Mouse (Mus musculus) liver, embryonic 16.5 days (tissue): Measurements from ENCODE around the gene Pgls. TPM values are rescaled to one million over a fixed set of nuclear protein-coding genes. Genes with fewer than 3 reads are reported as not detected.
A peak's percentile ranks its signal among the peaks of the same experiment; 100 is the strongest.

Experiments used
- ATAC-seq: fragments of 200-750 bp; cut with Nextera tagmentation; 2 replicates; pipeline ENCODE4 v1.8.0; 2017; ENCODE audit warnings: low read depth, mild to moderate bottlenecking, moderate number of reproducible peaks, moderate library complexity
- H3K27ac ChIP-seq: fragments of 300-500 bp; sonication (generic); 2 replicates; pipeline ENCODE4 v1.5.1; 2014; ENCODE audit warnings: mild to moderate bottlenecking, low read length
- H3K27me3 ChIP-seq: fragments of 300-500 bp; sonication (generic); 2 replicates; pipeline ENCODE4 v1.6.1; 2014; ENCODE audit warnings: low read depth, low read length, mixed read lengths; ENCODE audit not compliant: control insufficient read depth, insufficient read depth
- H3K36me3 ChIP-seq: fragments of 300-500 bp; sonication (generic); 2 replicates; pipeline ENCODE4 v1.6.1; 2014; ENCODE audit warnings: mild to moderate bottlenecking; ENCODE audit not compliant: control insufficient read depth, insufficient read depth
- H3K4me1 ChIP-seq: fragments of 300-500 bp; sonication (generic); 2 replicates; pipeline ENCODE4 v1.6.1; 2014; ENCODE audit warnings: low read depth, low read length, mixed read lengths; ENCODE audit not compliant: control insufficient read depth
- H3K4me2 ChIP-seq: fragments of 300-500 bp; sonication (generic); 2 replicates; pipeline ENCODE4 v1.6.1; 2014; ENCODE audit warnings: low read depth, low read length, mixed read lengths
- H3K4me3 ChIP-seq: fragments of 300-500 bp; sonication (generic); 2 replicates; pipeline ENCODE4 v1.5.1; 2014; ENCODE audit warnings: low read depth, mild to moderate bottlenecking, low read length
- H3K9ac ChIP-seq: fragments of 300-500 bp; sonication (generic); 2 replicates; pipeline ENCODE4 v1.6.1; 2014; ENCODE audit warnings: low read depth, low read length
- H3K9me3 ChIP-seq: fragments of 300-500 bp; sonication (generic); replicated peaks from 2 replicates; pipeline ENCODE4 v1.6.1; 2016; ENCODE audit warnings: low read length; ENCODE audit not compliant: control insufficient read depth
- WGBS: fragments of 180-500 bp; shearing (Covaris S2); extraction: QIAGEN DNeasy Blood & Tissue Kit; methylation state at CpG from one replicate; pipeline ENCODE4 v1.1.7; 2014; ENCODE audit not compliant: insufficient replicate concordance; 5-methylcytosine and 5-hydroxymethylcytosine counted together
- polyA plus RNA-seq: library from polyadenylated mRNA; unstranded; fragments of >200 nt; fragmentation: Nextera tagmentation; extraction: Ambion mirVana; gene quantifications from 2 replicates; pipeline ENCODE4 v1.2.1, GENCODE M21; 2015

Gene Pgls
- polyA plus RNA-seq, 1 experiment from 2014 or later, result 93.9 TPM

DNA sequence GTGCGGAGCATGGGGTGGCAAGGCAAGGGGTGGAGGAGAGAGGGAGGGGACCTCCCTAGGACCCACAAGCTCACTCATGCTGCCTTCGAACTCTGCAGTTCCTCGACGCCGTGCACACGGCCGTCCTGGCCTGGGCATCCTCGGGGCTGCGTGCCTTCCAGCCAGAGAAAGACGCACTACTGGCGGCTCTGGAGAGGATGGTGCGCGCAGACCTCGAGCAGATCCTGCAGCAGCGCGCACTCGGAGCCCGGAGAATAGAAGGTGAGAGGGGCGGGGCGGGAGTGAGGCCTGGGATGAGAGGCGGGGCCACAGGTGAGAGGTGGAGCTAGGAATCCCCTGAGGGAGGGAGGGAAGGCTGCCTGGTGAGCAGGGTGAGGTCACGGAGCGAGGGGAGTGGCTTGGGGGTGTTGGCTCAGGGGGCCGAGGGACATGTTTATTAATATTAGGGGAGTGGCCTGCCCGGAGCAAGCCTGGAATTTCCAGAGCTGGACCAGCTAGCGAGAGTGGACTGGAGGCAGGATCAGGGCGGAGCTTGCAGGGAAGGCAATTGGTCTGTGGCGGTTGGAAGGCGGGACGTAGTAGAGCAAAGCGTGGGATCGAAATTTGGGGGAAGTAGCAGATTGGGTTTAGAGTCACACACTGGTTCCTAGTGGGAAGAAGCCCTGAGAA lies 10.8 kb downstream of the Pgls start:
- WGBS, result 9% methylated on average over 32 of the region's 32 CpGs
- peak; percentile 81 for ATAC-seq
- H3K27me3 ChIP-seq, result peaks cover 23% of the 10 kb centered on the region
- H3K9ac ChIP-seq, result no peak overlapping the region
- H3K4me3 ChIP-seq, result peak overlapping the region; percentile 16; the same call in 1 of the 2 replicates
- peaks cover 8% of the 10 kb centered on the region for H3K4me1 ChIP-seq
- no peaks in the 10 kb centered on the region for H3K36me3 ChIP-seq
- no peaks in the 10 kb centered on the region for H3K9me3 ChIP-seq
- peak overlapping the region; percentile 35 for H3K4me2 ChIP-seq
- no peak overlapping the region for H3K27ac ChIP-seq

DNA sequence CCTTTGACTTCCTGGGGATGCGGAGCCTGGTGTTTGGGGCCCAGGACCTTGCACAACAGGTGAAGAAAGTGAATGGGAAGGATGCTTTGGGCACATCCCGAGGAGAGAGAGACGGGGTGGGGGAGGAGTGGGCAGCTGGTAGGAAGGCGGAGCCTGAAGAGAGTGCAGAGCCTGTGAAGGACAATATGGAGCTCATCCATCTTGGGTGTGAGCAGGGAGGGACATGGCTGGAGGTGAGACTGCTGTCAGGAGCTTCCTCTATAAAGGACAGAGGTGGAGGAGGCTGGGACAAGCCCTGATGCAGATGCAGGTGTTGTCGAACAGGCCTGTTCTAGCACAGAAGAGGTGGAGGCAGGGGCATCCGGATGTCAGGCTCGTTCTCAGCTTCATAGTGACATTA lies 12.0 kb downstream of the Pgls start:
- WGBS, result 51% methylated on average over 7 of the region's 7 CpGs
- Histone ChIP-seq H3K27me3 (peaks cover 23% of the 10 kb centered on the region), H3K9me3 (no peaks in the 10 kb centered on the region), H3K27ac (no peak overlapping the region), H3K36me3 (no peaks in the 10 kb centered on the region), H3K9ac (no peak overlapping the region), H3K4me3 (no peak overlapping the region), H3K4me2 (no peak overlapping the region), H3K4me1 (peaks cover 8% of the 10 kb centered on the region)
- ATAC-seq, result no peak

DNA sequence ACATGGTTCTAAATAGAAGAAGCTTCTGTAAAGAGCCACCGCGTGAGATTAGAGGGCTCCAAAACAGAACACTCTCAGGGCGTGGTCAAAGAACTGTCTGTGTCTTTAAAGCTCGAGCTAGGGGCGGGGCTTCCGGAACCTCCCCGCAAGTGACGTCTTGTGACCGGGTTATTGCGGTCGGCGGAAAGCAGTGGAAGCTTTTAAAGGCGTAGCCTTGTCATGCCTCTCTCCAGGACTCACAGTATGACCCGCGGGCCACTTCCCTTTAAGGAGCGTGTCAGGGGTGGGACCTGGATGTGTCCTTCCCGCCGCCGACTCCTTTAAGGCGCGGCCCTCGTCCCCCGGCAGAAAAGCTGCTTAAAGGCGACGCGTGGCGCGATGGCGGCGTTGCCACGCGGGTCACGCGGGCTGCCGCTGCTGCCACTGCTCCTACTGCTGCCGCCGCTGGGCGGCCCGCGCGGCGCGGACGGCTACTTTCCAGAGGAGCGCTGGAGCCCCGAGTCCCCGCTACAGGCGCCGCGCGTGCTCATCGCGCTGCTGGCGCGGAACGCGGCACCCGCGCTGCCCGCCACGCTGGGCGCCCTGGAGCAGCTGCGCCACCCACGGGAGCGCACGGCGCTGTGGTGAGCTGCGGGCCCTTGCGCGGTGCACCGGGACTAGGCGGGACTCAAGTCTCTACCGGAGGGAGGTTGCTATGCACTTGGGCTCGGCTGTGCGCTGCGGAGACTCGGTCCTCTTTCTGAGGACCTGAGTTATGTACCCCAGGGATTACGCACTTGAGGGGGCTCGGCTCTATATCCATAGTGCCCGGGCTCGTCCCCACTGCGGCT lies 19.1 kb downstream of the Pgls start, which contains the start of gene Colgalt1:
Colgalt1 (plus strand) TSS at position 177 of the 830 bp plus-strand sequence.
- Histone ChIP-seq H3K27me3 (no peaks in the 10 kb centered on the region), H3K4me3 (peak within 1 kb of the TSS; percentile 86), H3K4me2 (peak within 1 kb of the TSS; percentile 98), H3K27ac (peak within 1 kb of the TSS; percentile 77), H3K9me3 (no peaks in the 10 kb centered on the region), H3K9ac (peak within 1 kb of the TSS; percentile 81), H3K36me3 (peaks cover 8% of the 10 kb centered on the region), H3K4me1 (peaks cover 22% of the 10 kb centered on the region)
- ATAC-seq, result peak; percentile 99
- 0% methylated on average over 82 of the region's 82 CpGs for WGBS

DNA sequence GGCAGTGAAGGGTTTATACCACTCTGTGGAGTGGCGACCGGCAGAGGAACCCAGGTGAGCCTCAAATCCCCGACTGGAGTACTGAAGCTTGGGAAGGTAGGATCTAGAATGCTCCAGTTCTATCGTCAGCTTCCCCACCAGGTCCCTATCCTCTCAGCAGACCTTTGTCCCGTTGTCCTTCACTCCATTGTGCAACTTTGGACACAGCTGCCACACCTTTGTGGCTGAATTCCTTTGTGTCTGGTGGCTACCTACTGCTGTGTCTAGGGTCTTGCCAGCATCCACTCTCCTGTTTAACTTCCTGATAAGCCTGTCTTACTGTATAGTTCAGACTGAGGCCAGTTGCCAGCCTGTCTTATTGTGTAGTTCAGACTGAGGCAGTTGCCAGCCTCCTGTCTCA lies 20.2 kb downstream of the Pgls start:
- H3K9ac ChIP-seq, result peak overlapping the region; percentile 81
- ATAC-seq, result no peak
- no peaks in the 10 kb centered on the region for H3K9me3 ChIP-seq
- H3K4me1 ChIP-seq, result peaks cover 22% of the 10 kb centered on the region
- H3K36me3 ChIP-seq, result peaks cover 13% of the 10 kb centered on the region
- no peaks in the 10 kb centered on the region for H3K27me3 ChIP-seq
- H3K4me3 ChIP-seq, result peak overlapping the region; percentile 86
- WGBS, result 26% methylated on average over 5 of the region's 5 CpGs
- peak overlapping the region; percentile 98 for H3K4me2 ChIP-seq
- no peak overlapping the region for H3K27ac ChIP-seq

DNA sequence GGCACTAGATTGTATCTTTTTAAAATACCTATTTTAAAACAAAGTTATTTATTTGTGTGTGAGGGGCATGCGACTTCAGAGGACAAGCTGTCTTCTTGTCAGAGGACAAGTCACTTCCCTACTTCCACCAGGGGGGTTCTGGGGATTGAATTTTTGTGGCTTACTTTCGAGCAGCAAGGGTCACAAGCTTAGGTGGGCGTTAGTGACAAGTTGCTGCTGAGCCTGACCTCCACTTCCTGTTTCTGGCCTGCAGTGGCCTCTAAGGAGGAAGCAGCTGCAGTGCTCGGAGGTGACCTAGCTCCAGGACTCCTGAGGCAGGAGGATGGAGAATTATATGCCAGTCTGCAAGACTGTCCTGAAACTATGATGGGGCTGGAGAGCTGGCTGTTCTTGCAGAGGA lies 21.4 kb downstream of the Pgls start:
- peaks cover 18% of the 10 kb centered on the region for H3K36me3 ChIP-seq
- H3K27ac ChIP-seq, result 0 out of 2 replicates have a peak overlapping the region, but pooled peaks have one; percentile 24

DNA sequence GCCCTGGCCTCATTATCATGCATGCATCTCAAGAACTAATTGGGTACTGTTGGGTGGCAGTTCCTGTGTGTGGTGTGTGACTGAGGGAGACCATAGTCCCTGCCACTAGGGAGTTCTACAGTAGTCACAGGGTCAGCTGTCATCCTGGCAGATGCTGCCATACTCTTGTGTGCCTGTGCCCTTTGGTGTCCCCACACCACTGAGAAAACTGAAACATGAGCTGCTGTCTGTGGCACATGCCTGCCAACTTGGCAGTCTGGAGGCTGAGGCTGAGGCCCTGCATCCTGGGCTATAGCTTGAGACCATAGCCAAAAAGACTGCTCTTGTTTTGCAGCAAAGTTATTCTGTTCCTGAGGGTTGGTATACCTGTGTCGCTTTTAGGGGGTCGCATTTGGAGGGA lies 27.8 kb downstream of the Pgls start:
- Histone ChIP-seq H3K4me3 (no peak overlapping the region), H3K36me3 (peaks cover 64% of the 10 kb centered on the region), H3K27me3 (no peaks in the 10 kb centered on the region), H3K27ac (no peak overlapping the region), H3K9ac (no peak overlapping the region), H3K4me1 (no peaks in the 10 kb centered on the region), H3K4me2 (no peak overlapping the region), H3K9me3 (peaks cover 10% of the 10 kb centered on the region)
- ATAC-seq, result no peak
- WGBS, result 83% methylated on average over 2 of the region's 2 CpGs

More for the DNA sequence above, 21.4 kb downstream of the Pgls start:
- no peak for ATAC-seq
- peaks cover 22% of the 10 kb centered on the region for H3K4me1 ChIP-seq
- no peak overlapping the region for H3K9ac ChIP-seq
- no peaks in the 10 kb centered on the region for H3K27me3 ChIP-seq
- H3K4me2 ChIP-seq, result no peak overlapping the region
- no peak overlapping the region for H3K4me3 ChIP-seq
- 42% methylated on average over 4 of the region's 4 CpGs for WGBS
- H3K9me3 ChIP-seq, result no peaks in the 10 kb centered on the region

DNA sequence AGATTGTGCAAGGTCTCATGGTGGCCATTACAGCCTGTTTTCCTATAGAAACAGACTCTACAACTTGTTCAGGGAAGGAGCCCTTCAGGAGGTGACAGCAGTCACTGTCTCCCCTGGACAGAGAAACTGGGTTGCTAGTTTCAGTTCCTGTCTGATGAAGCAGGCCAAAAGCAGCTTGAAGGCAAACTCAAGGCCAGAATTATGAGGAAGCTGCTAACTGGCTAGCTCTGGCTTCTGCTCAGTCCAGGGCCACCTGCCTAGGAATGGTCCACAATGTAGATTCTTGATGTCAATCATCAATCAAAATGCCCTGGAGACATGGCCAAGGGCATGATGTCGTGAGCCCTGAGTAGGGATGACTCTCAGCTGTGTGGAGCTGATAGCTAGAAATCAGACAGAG lies 33.1 kb downstream of the Pgls start:
- Histone ChIP-seq H3K4me3 (no peak overlapping the region), H3K9me3 (peaks cover 10% of the 10 kb centered on the region), H3K36me3 (peaks cover 40% of the 10 kb centered on the region), H3K4me1 (peaks cover 26% of the 10 kb centered on the region), H3K9ac (no peak overlapping the region), H3K4me2 (no peak overlapping the region), H3K27me3 (peaks cover 8% of the 10 kb centered on the region), H3K27ac (no peak overlapping the region)
- WGBS, result 61% methylated on average over 1 of the region's 1 CpGs
- no peak for ATAC-seq

DNA sequence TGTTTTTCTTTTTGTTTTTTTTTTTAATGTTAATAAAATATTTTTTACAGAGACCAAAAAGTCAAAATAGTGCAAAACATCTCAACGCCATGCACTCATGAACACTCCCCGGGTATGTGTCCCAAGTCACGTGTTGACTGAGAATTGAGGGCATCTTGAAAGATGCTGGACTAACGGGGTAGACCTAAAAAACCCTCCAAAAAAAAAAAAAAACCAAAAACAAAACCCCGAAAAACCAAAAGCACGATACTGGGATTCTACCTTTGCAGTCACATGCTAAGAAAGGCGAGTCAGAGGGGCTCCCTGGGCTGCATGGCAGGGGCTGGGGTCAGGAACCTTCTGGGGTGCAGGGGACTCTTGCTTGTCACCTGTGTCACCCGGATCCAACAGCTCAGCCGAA lies 34.8 kb downstream of the Pgls start:
- peak overlapping the region; percentile 64; the same call in 1 of the 2 replicates for H3K27ac ChIP-seq
- no peak for ATAC-seq
- H3K9me3 ChIP-seq, result peaks cover 10% of the 10 kb centered on the region
- peaks cover 26% of the 10 kb centered on the region for H3K4me1 ChIP-seq
- peaks cover 20% of the 10 kb centered on the region for H3K27me3 ChIP-seq
- H3K36me3 ChIP-seq, result peaks cover 27% of the 10 kb centered on the region
- 60% methylated on average over 9 of the region's 9 CpGs for WGBS
- H3K9ac ChIP-seq, result no peak overlapping the region
- no peak overlapping the region for H3K4me2 ChIP-seq
- H3K4me3 ChIP-seq, result no peak overlapping the region
